In the genomic region with DNA sequence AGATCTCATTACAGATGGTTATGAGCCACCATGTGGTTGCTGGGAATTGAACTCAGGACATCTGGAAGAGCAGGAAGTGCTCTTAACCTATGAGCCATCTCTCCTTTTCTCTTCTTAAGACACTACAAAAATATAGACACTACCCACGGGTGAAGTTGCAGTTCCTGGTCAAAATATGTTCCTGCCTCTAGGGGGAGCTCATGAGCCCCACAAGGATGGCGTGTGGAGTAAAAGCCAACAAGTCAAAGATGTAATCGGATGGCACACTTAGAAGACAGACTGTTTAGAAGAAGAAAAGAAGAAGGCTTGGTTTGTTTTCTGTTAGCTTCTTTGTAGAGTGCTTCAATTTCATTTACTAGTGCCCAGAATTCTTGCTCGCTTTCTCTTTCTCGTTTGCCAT, we compare ENCODE assay signal across 9 mouse cellular contexts.
DNase-seq lines count a peak whose midpoint lies in the region; ATAC-seq and TF ChIP-seq lines count a peak whose summit lies in the region.
"Had no signal": no experiment of that assay in that cellular context is flagged by ENCODE, and none has a peak within 500 bp of the region (broad histone marks: within the 10 kb centered on the region; RNA-seq: fewer than 3 reads in every experiment).

No protein-coding gene starts in this region.

- no peaks in the 10 kb centered on the region for H3K4me1 ChIP-seq in neural tube, embryonic 15.5 days
- H3K4me1 ChIP-seq in lung, postnatal 0 days (ENCODE audit: insufficient read depth, low read depth, low read length): no peaks in the 10 kb centered on the region
- H3K4me1 ChIP-seq: heart, embryonic 15.5 days had no signal

- H3K9me3 ChIP-seq in neural tube, embryonic 15.5 days (replicated peaks): no peaks in the 10 kb centered on the region
- H3K9me3 ChIP-seq in lung, postnatal 0 days (ENCODE audit: low read length): no peaks in the 10 kb centered on the region
- H3K9me3 ChIP-seq: heart, embryonic 15.5 days had no signal

- peak; percentile 64 for TF ChIP-seq CTCF in lung, postnatal 0 days (IDR thresholded peaks at IDR 0.05)

- no peak for TF ChIP-seq EP300 in lung, postnatal 0 days (IDR thresholded peaks at IDR 0.05)

- 39% methylated on average over 5 of the region's 5 CpGs for WGBS in neural tube, embryonic 15.5 days
- WGBS in lung, postnatal 0 days: 21% methylated on average over 5 of the region's 5 CpGs

- peak; percentile 4 for DNase-seq in gastrocnemius, adult 18-20 months (ENCODE audit: low spot score)
- DNase-seq in gastrocnemius, postnatal 36 days: no peak
- DNase-seq in neural tube, embryonic 10.5 days (ENCODE audit: extremely low spot score, low spot score): peak; percentile 56
- DNase-seq in cerebellum, adult 9-10 months: peak; percentile 52
- peak; percentile 26 for DNase-seq in hindlimb bud, embryonic 11.5 days (ENCODE audit: extremely low spot score, low read depth, low spot score)
- peak; percentile 9 for DNase-seq in lung, postnatal 0 days (ENCODE audit: low spot score)
- DNase-seq in testis, postnatal 14 days (ENCODE audit: low spot score): peak; percentile 5

- no peaks in the 10 kb centered on the region for H3K36me3 ChIP-seq in neural tube, embryonic 15.5 days
- no peaks in the 10 kb centered on the region for H3K36me3 ChIP-seq in lung, postnatal 0 days (ENCODE audit: insufficient read depth, low read length)
- H3K36me3 ChIP-seq: heart, embryonic 15.5 days had no signal

- no peak overlapping the region for H3K4me2 ChIP-seq in neural tube, embryonic 15.5 days
- H3K4me2 ChIP-seq in lung, postnatal 0 days (replicated peaks; ENCODE audit: low read depth, low read length): no peak overlapping the region
- H3K4me2 ChIP-seq: heart, embryonic 15.5 days had no signal

- no peak overlapping the region for H3K4me3 ChIP-seq in neural tube, embryonic 15.5 days (replicated peaks)
- no peak overlapping the region for H3K4me3 ChIP-seq in lung, postnatal 0 days (ENCODE audit: low read depth, low read length)
- H3K4me3 ChIP-seq: heart, embryonic 15.5 days had no signal

- no peak overlapping the region for H3K9ac ChIP-seq in neural tube, embryonic 15.5 days (replicated peaks)
- no peak overlapping the region for H3K9ac ChIP-seq in lung, postnatal 0 days (replicated peaks; ENCODE audit: low read depth)
- H3K9ac ChIP-seq: heart, embryonic 15.5 days had no signal

- intact Hi-C loops in gastrocnemius, postnatal 36 days (cut with DNase I): no loop called here

- no peak for ATAC-seq in neural tube, embryonic 15.5 days (ENCODE audit: low FRiP score)
- no peak for ATAC-seq in lung, postnatal 0 days

- no peak overlapping the region for H3K27ac ChIP-seq in neural tube, embryonic 15.5 days (replicated peaks)
- H3K27ac ChIP-seq in lung, postnatal 0 days (ENCODE audit: low read length): no peak overlapping the region
- H3K27ac ChIP-seq: heart, embryonic 15.5 days had no signal

- H3K27me3 ChIP-seq in neural tube, embryonic 15.5 days (replicated peaks): no peaks in the 10 kb centered on the region
- H3K27me3 ChIP-seq in lung, postnatal 0 days (replicated peaks; ENCODE audit: insufficient read depth, low read length): no peaks in the 10 kb centered on the region
- H3K27me3 ChIP-seq: heart, embryonic 15.5 days had no signal

Comparison
In these comparisons a context has a peak if more than half of its experiments do, and no peak if none do; other contexts are left out.
1. DNase-seq: peak in gastrocnemius, adult 18-20 months (single experiment), neural tube, embryonic 10.5 days (single experiment), cerebellum, adult 9-10 months (single experiment), hindlimb bud, embryonic 11.5 days (single experiment), lung, postnatal 0 days (single experiment) and testis, postnatal 14 days (single experiment); none in gastrocnemius, postnatal 36 days (0 of 2).